Mouse (Mus musculus) MEL (cell line): ENCODE measurements around the gene Fbxl19. TPM values are rescaled to one million over a fixed set of nuclear protein-coding genes. Genes with fewer than 3 reads are reported as not detected.

ENCODE experiments used
- DNase-seq: peaks from one replicate; pipeline ENCODE4 v3.0.0; 2011; ENCODE audit warnings: low read depth, low spot score
- H3K27ac ChIP-seq: 2 replicates; pipeline ENCODE4 v1.5.1; 2012; ENCODE audit warnings: low read depth, mild to moderate bottlenecking, control low read depth, low read length, moderate library complexity; ENCODE audit not compliant: control insufficient read depth
- H3K27me3 ChIP-seq, 2 experiments: fragments of 150-350 bp in 1 of 2; sonication (generic) in 1 of 2; 2 replicates each; pipeline ENCODE4 v1.6.1; 2012; ENCODE audit warnings: low read length in 2 of 2, mild to moderate bottlenecking in 2 of 2, improper control_type of control experiment in 1 of 2, moderate library complexity in 1 of 2; ENCODE audit not compliant: insufficient read depth in 2 of 2, control insufficient read depth in 1 of 2
- H3K36me3 ChIP-seq, 2 experiments: 2 replicates each; pipeline ENCODE4 v1.6.1; 2012 to 2014; ENCODE audit warnings: low read length in 2 of 2, improper control_type of control experiment in 1 of 2, inconsistent platforms in 1 of 2, mild to moderate bottlenecking in 1 of 2; ENCODE audit not compliant: insufficient read depth in 2 of 2, control insufficient read depth in 1 of 2
- H3K4me1 ChIP-seq, 2 experiments: fragments of 150-350 bp in 1 of 2; sonication (generic) in 1 of 2; 2 replicates each; pipeline ENCODE4 v1.6.1; 2012; ENCODE audit warnings: low read length in 2 of 2, improper control_type of control experiment in 1 of 2, mild to moderate bottlenecking in 1 of 2; ENCODE audit not compliant: insufficient read depth in 2 of 2, control insufficient read depth in 1 of 2
- H3K4me3 ChIP-seq, 2 experiments: fragments of 150-350 bp in 1 of 2; sonication (generic) in 1 of 2; 2 replicates each; pipeline ENCODE4 v1.5.1; 2012; ENCODE audit warnings: low read depth in 2 of 2, low read length in 2 of 2, mild to moderate bottlenecking in 2 of 2, moderate library complexity in 2 of 2, control low read depth in 1 of 2, improper control_type of control experiment in 1 of 2; ENCODE audit not compliant: control insufficient read depth in 1 of 2, insufficient read depth in 1 of 2
- H3K79me2 ChIP-seq: 2 replicates; pipeline ENCODE4 v1.6.1; 2012; ENCODE audit warnings: mild to moderate bottlenecking, low read length, moderate library complexity; ENCODE audit not compliant: control insufficient read depth, poor library complexity, insufficient read depth
- H3K9ac ChIP-seq: 2 replicates; pipeline ENCODE4 v1.6.1; 2012; ENCODE audit warnings: low read depth, mild to moderate bottlenecking, control low read depth, low read length, moderate library complexity; ENCODE audit not compliant: control insufficient read depth, poor library complexity, severe bottlenecking
- H3K9me3 ChIP-seq: fragments of 150-350 bp; sonication (generic); replicated peaks from 2 replicates; pipeline ENCODE4 v1.6.1; 2012; ENCODE audit warnings: mild to moderate bottlenecking, low read length, improper control_type of control experiment, moderate library complexity; ENCODE audit not compliant: insufficient read depth
- CHD2 ChIP-seq: IDR thresholded peaks from 2 replicates; pipeline ENCODE4 v1.6.1; 2011; ENCODE audit warnings: low read length, improper control_type of control experiment
- ELF1 ChIP-seq: IDR thresholded peaks from 2 replicates; pipeline ENCODE4 v1.6.1; 2014; ENCODE audit warnings: low read depth, mild to moderate bottlenecking, inconsistent platforms, low read length, improper control_type of control experiment, moderate library complexity
- ETS1 ChIP-seq: IDR thresholded peaks from 2 replicates; pipeline ENCODE4 v1.6.1; 2012; ENCODE audit warnings: low read depth, mild to moderate bottlenecking, inconsistent platforms, low read length, improper control_type of control experiment, moderate library complexity
- HCFC1 ChIP-seq: IDR thresholded peaks from 2 replicates; pipeline ENCODE4 v1.6.1; 2012; ENCODE audit warnings: low read depth, mild to moderate bottlenecking, inconsistent platforms, low read length, improper control_type of control experiment, moderate library complexity
- JUND ChIP-seq: IDR thresholded peaks from 2 replicates; pipeline ENCODE4 v1.6.1; 2011; ENCODE audit warnings: low read depth, mild to moderate bottlenecking, improper control_type of control experiment, low read length
- KAT2A ChIP-seq: conservative IDR thresholded peaks from 2 replicates; pipeline ENCODE4 v1.6.1; 2012; ENCODE audit warnings: low read depth, low read length, improper control_type of control experiment, inconsistent platforms
- MEF2A ChIP-seq: IDR thresholded peaks from 2 replicates; pipeline ENCODE4 v1.6.1; 2014; ENCODE audit warnings: low read depth, mild to moderate bottlenecking, inconsistent platforms, low read length, improper control_type of control experiment; ENCODE audit not compliant: poor library complexity, insufficient replicate concordance, severe bottlenecking; ENCODE audit errors: extremely low read depth
- MXI1 ChIP-seq: IDR thresholded peaks from 2 replicates; pipeline ENCODE4 v1.6.1; 2011; ENCODE audit warnings: mild to moderate bottlenecking, low read depth, low read length, improper control_type of control experiment
- NRF1 ChIP-seq: IDR thresholded peaks from 2 replicates; pipeline ENCODE4 v1.6.1; 2014; ENCODE audit warnings: low read depth, mild to moderate bottlenecking, inconsistent platforms, low read length, improper control_type of control experiment, moderate library complexity; ENCODE audit not compliant: poor library complexity, insufficient read depth, severe bottlenecking
- POLR2A ChIP-seq, 2 experiments: IDR thresholded peaks; 2 replicates each; pipeline ENCODE4 v1.6.1; 2011 to 2012; ENCODE audit warnings: low read length in 2 of 2, mild to moderate bottlenecking in 2 of 2, control low read depth in 1 of 2, improper control_type of control experiment in 1 of 2, low read depth in 1 of 2, moderate library complexity in 1 of 2; ENCODE audit not compliant: control insufficient read depth in 1 of 2, insufficient read depth in 1 of 2, poor library complexity in 1 of 2
- POLR2AphosphoS5 ChIP-seq: IDR thresholded peaks from 2 replicates; pipeline ENCODE4 v1.6.1; 2012; ENCODE audit warnings: low read depth, borderline replicate concordance, mild to moderate bottlenecking, inconsistent platforms, low read length, moderate library complexity, mixed read lengths
- RCOR1 ChIP-seq: IDR thresholded peaks from 2 replicates; pipeline ENCODE4 v1.6.1; 2012; ENCODE audit warnings: low read depth, mild to moderate bottlenecking, inconsistent platforms, low read length, improper control_type of control experiment
- TBP ChIP-seq: IDR thresholded peaks from 2 replicates; pipeline ENCODE4 v1.8.0; 2011; ENCODE audit warnings: low read depth, low read length, improper control_type of control experiment
- TCF12 ChIP-seq: IDR thresholded peaks from 2 replicates; pipeline ENCODE4 v1.6.1; 2014; ENCODE audit warnings: low read depth, mild to moderate bottlenecking, inconsistent platforms, low read length, improper control_type of control experiment, moderate library complexity
- USF1 ChIP-seq: IDR thresholded peaks from 2 replicates; pipeline ENCODE4 v1.6.1; 2014; ENCODE audit warnings: low read depth, mild to moderate bottlenecking, inconsistent platforms, low read length, improper control_type of control experiment, moderate library complexity
- USF2 ChIP-seq, 2 experiments: IDR thresholded peaks; 2 replicates each; pipeline ENCODE4 v1.6.1; 2011 to 2012; ENCODE audit warnings: improper control_type of control experiment in 2 of 2, low read length in 2 of 2, borderline replicate concordance in 1 of 2, inconsistent platforms in 1 of 2, low read depth in 1 of 2, mild to moderate bottlenecking in 1 of 2; ENCODE audit not compliant: insufficient read depth in 1 of 2
- ZNF384 ChIP-seq: IDR thresholded peaks from 2 replicates; pipeline ENCODE4 v1.6.1; 2012; ENCODE audit warnings: low read depth, mild to moderate bottlenecking, inconsistent platforms, low read length, improper control_type of control experiment
- polyA plus RNA-seq, 2 experiments: library from polyadenylated mRNA; stranded (reverse) in 1 of 2; unstranded in 1 of 2; fragments of >175 nt in 1 of 2; fragments of >200 nt in 1 of 2; gene quantifications; 2 replicates each; pipeline versions ENCODE4 v1.2.1 to v1.2.4; 2012; ENCODE audit warnings: low replicate concordance in 2 of 2, low read depth in 1 of 2; ENCODE audit not compliant: insufficient read length in 2 of 2, insufficient read depth in 1 of 2, missing spikeins in 1 of 2
- total RNA-seq: library from RNA; depleted of rRNA; stranded (reverse); fragments of 300-350 nt; gene quantifications from 2 replicates; pipeline ENCODE4 v1.2.3, GENCODE M21; 2012

The Fbxl19 gene
- total and polyA plus RNA-seq, 3 experiments: 46.7 to 58.3 TPM; not detected in 1

DNA sequence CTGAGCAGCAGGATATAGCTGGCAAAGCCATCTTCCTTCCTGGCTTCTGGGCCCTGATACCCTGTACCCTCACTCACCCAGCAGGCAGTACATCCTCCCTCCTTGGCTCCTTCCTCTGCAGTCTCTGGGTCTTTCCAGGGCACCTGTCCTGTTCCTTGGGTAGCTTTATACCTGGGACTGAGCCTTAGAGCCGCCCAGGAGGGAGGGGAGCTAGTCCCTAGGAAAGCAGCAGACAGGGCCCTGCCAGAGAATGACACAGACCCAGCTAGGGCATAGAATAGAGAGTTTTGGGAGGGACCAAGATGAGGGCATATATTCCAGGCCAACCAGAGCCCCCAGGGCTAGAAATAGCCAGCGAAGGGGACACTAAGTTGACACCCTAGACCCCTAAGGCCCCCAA lies 18.9 kb upstream of the Fbxl19 start:
- Histone ChIP-seq H3K4me1 (no peaks in the 10 kb centered on the region), H3K4me3 (no peak overlapping the region), H3K9ac (no peak overlapping the region), H3K27me3 (no peaks in the 10 kb centered on the region), H3K9me3 (no peaks in the 10 kb centered on the region), H3K27ac (no peak overlapping the region), H3K79me2 (no peaks in the 10 kb centered on the region), H3K36me3 (no peaks in the 10 kb centered on the region; a peak in 1 of 4 replicates)
- TF ChIP-seq USF1: no peak
- TF ChIP-seq POLR2AphosphoS5: no peak
- no peak for TF ChIP-seq ETS1
- TF ChIP-seq KAT2A: no peak
- no peak for TF ChIP-seq CHD2
- TF ChIP-seq TCF12: no peak
- TF ChIP-seq HCFC1: no peak
- no peak for TF ChIP-seq ELF1
- TF ChIP-seq MEF2A: no peak
- no peak for TF ChIP-seq JUND
- no peak for TF ChIP-seq ZNF384
- no peak for TF ChIP-seq RCOR1
- no peak for TF ChIP-seq POLR2A (IDR thresholded peaks at IDR 0.05; ENCODE audit: control insufficient read depth in 1 of 2, insufficient read depth in 1 of 2, low read depth in 1 of 2, low read length in 2 of 2, poor library complexity in 1 of 2)
- no peak for TF ChIP-seq NRF1
- TF ChIP-seq MXI1: no peak
- no peak for TF ChIP-seq USF2 (IDR thresholded peaks at IDR 0.05; ENCODE audit: borderline replicate concordance in 1 of 2, insufficient read depth in 1 of 2, low read depth in 1 of 2, low read length in 2 of 2)
- no peak for DNase-seq

DNA sequence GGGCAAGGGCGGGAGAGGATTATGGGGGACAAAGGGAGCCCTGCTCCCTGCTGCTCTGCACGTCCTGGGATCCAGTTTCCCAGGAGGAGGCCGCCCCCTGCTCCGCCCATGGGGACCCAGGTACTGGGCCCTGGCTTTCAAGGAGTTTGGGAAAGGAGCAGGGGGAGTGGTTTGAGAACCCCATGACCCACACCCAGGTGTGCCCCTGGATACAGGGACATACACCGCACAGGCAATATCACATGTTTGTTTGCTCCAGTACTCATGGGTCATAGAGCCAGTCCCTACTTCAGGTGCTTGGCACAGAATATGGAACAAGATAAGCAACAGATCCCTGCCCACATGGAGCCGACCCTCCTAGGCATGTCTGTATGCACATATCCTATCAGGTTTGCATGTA lies 18.4 kb upstream of the Fbxl19 start:
- Histone ChIP-seq H3K27me3 (no peaks in the 10 kb centered on the region), H3K79me2 (no peaks in the 10 kb centered on the region), H3K36me3 (no peaks in the 10 kb centered on the region; a peak in 1 of 4 replicates), H3K4me1 (no peaks in the 10 kb centered on the region), H3K9ac (no peak overlapping the region), H3K4me3 (no peak overlapping the region), H3K9me3 (no peaks in the 10 kb centered on the region), H3K27ac (no peak overlapping the region)
- no peak for TF ChIP-seq TCF12
- TF ChIP-seq ZNF384: no peak
- TF ChIP-seq MEF2A: no peak
- no peak for TF ChIP-seq USF1
- no peak for TF ChIP-seq TBP
- no peak for DNase-seq
